Mouse (Mus musculus): Measurements from ENCODE around the gene Nexn. TPM values are rescaled to one million over a fixed set of nuclear protein-coding genes. Genes with fewer than 3 reads are reported as not detected.

The Nexn gene
- polyA plus RNA-seq, 1 experiment from 2014 or later, result 5.9 TPM

GRCm38 (mm10) chr3:152302991-152303390 lies 36.8 kb upstream of the Nexn start:
- Histone ChIP-seq H3K4me1 (ENCODE audit: control insufficient read depth, insufficient read depth, low read length) (no peaks in the 10 kb centered on the region), H3K4me2 (ENCODE audit: low read depth) (no peak overlapping the region), H3K9ac (ENCODE audit: low read length) (no peak overlapping the region), H3K27me3 (ENCODE audit: control insufficient read depth, insufficient read depth, low read length) (no peaks in the 10 kb centered on the region), H3K4me3 (ENCODE audit: low read depth, low read length) (no peak overlapping the region), H3K27ac (ENCODE audit: low read depth, low read length) (no peak overlapping the region), H3K9me3 (ENCODE audit: control insufficient read depth, low read length) (no peaks in the 10 kb centered on the region), H3K36me3 (ENCODE audit: control insufficient read depth, insufficient read depth, low read length) (no peaks in the 10 kb centered on the region)
- DNase-seq (ENCODE audit: low spot score) (no peak), ATAC-seq (ENCODE audit: insufficient read depth, low FRiP score, low TSS enrichment) (no peak)
- 81% methylated on average over 9 of the region's 9 CpGs for WGBS

GRCm38 (mm10) chr3:152300376-152301337 lies 34.5 kb upstream of the Nexn start:
- H3K9ac ChIP-seq (ENCODE audit: low read length), result no peak overlapping the region
- DNase-seq (ENCODE audit: low spot score) (no peak), ATAC-seq (ENCODE audit: insufficient read depth, low FRiP score, low TSS enrichment) (no peak)
- H3K4me1 ChIP-seq (ENCODE audit: control insufficient read depth, insufficient read depth, low read length), result no peaks in the 10 kb centered on the region
- no peaks in the 10 kb centered on the region for H3K27me3 ChIP-seq (ENCODE audit: control insufficient read depth, insufficient read depth, low read length)
- H3K27ac ChIP-seq (ENCODE audit: low read depth, low read length), result no peak overlapping the region
- H3K4me2 ChIP-seq (ENCODE audit: low read depth), result no peak overlapping the region
- no peaks in the 10 kb centered on the region for H3K36me3 ChIP-seq (ENCODE audit: control insufficient read depth, insufficient read depth, low read length)
- no peak overlapping the region for H3K4me3 ChIP-seq (ENCODE audit: low read depth, low read length)
- H3K9me3 ChIP-seq (ENCODE audit: control insufficient read depth, low read length), result no peaks in the 10 kb centered on the region
- WGBS, result 92% methylated on average over 14 of the region's 14 CpGs

GRCm38 (mm10) chr3:152295896-152296295 lies 29.7 kb upstream of the Nexn start:
- Histone ChIP-seq H3K9ac (ENCODE audit: low read length) (no peak overlapping the region), H3K4me1 (ENCODE audit: control insufficient read depth, insufficient read depth, low read length) (no peaks in the 10 kb centered on the region), H3K27ac (ENCODE audit: low read depth, low read length) (no peak overlapping the region), H3K27me3 (ENCODE audit: control insufficient read depth, insufficient read depth, low read length) (no peaks in the 10 kb centered on the region), H3K36me3 (ENCODE audit: control insufficient read depth, insufficient read depth, low read length) (no peaks in the 10 kb centered on the region; the same call in 1 of the 2 replicates), H3K4me2 (ENCODE audit: low read depth) (no peak overlapping the region), H3K9me3 (ENCODE audit: control insufficient read depth, low read length) (no peaks in the 10 kb centered on the region), H3K4me3 (ENCODE audit: low read depth, low read length) (no peak overlapping the region)
- 90% methylated on average over 5 of the region's 5 CpGs for WGBS
- ATAC-seq (ENCODE audit: insufficient read depth, low FRiP score, low TSS enrichment), result no peak
- DNase-seq (ENCODE audit: low spot score), result no peak

- DNase-seq (ENCODE audit: low spot score), result no peak
- WGBS, result 83% methylated on average over 3 of the region's 3 CpGs
- H3K4me2 ChIP-seq (ENCODE audit: low read depth), result no peak overlapping the region
- H3K36me3 ChIP-seq (ENCODE audit: control insufficient read depth, insufficient read depth, low read length), result no peaks in the 10 kb centered on the region; the same call in 1 of the 2 replicates
- H3K9me3 ChIP-seq (ENCODE audit: control insufficient read depth, low read length), result no peaks in the 10 kb centered on the region
- H3K9ac ChIP-seq (ENCODE audit: low read length), result no peak overlapping the region
- H3K4me1 ChIP-seq (ENCODE audit: control insufficient read depth, insufficient read depth, low read length), result no peaks in the 10 kb centered on the region
- ATAC-seq (ENCODE audit: insufficient read depth, low FRiP score, low TSS enrichment), result no peak
- no peaks in the 10 kb centered on the region for H3K27me3 ChIP-seq (ENCODE audit: control insufficient read depth, insufficient read depth, low read length)
- no peak overlapping the region for H3K4me3 ChIP-seq (ENCODE audit: low read depth, low read length)
- H3K27ac ChIP-seq (ENCODE audit: low read depth, low read length), result no peak overlapping the region
Measured at GRCm38 (mm10) chr3:152294400-152294799, 28.2 kb upstream of the Nexn start.

GRCm38 (mm10) chr3:152293530-152294181 lies 27.5 kb upstream of the Nexn start:
- Histone ChIP-seq H3K27me3 (ENCODE audit: control insufficient read depth, insufficient read depth, low read length) (no peaks in the 10 kb centered on the region), H3K36me3 (ENCODE audit: control insufficient read depth, insufficient read depth, low read length) (no peaks in the 10 kb centered on the region; the same call in 1 of the 2 replicates), H3K9ac (ENCODE audit: low read length) (no peak overlapping the region), H3K27ac (ENCODE audit: low read depth, low read length) (no peak overlapping the region), H3K4me3 (ENCODE audit: low read depth, low read length) (no peak overlapping the region), H3K4me2 (ENCODE audit: low read depth) (no peak overlapping the region), H3K4me1 (ENCODE audit: control insufficient read depth, insufficient read depth, low read length) (no peaks in the 10 kb centered on the region), H3K9me3 (ENCODE audit: control insufficient read depth, low read length) (no peaks in the 10 kb centered on the region)
- WGBS, result 91% methylated on average over 13 of the region's 13 CpGs
- no peak for ATAC-seq (ENCODE audit: insufficient read depth, low FRiP score, low TSS enrichment)
- DNase-seq (ENCODE audit: low spot score), result no peak

- no peak overlapping the region for H3K27ac ChIP-seq (ENCODE audit: low read depth, low read length)
- H3K9me3 ChIP-seq (ENCODE audit: control insufficient read depth, low read length), result no peaks in the 10 kb centered on the region
- no peaks in the 10 kb centered on the region for H3K4me1 ChIP-seq (ENCODE audit: control insufficient read depth, insufficient read depth, low read length)
- ATAC-seq (ENCODE audit: insufficient read depth, low FRiP score, low TSS enrichment) (no peak), DNase-seq (ENCODE audit: low spot score) (no peak)
- H3K4me2 ChIP-seq (ENCODE audit: low read depth), result no peak overlapping the region
- WGBS, result 83% methylated on average over 6 of the region's 6 CpGs
- no peak overlapping the region for H3K9ac ChIP-seq (ENCODE audit: low read length)
- no peak overlapping the region for H3K4me3 ChIP-seq (ENCODE audit: low read depth, low read length)
- H3K36me3 ChIP-seq (ENCODE audit: control insufficient read depth, insufficient read depth, low read length), result peaks cover 2% of the 10 kb centered on the region; the same call in 1 of the 2 replicates
- no peaks in the 10 kb centered on the region for H3K27me3 ChIP-seq (ENCODE audit: control insufficient read depth, insufficient read depth, low read length)
Measured at GRCm38 (mm10) chr3:152291895-152292294, 25.7 kb upstream of the Nexn start.

GRCm38 (mm10) chr3:152290175-152290798 lies 24.1 kb upstream of the Nexn start:
- Histone ChIP-seq H3K4me2 (ENCODE audit: low read depth) (no peak overlapping the region), H3K4me1 (ENCODE audit: control insufficient read depth, insufficient read depth, low read length) (no peaks in the 10 kb centered on the region), H3K9ac (ENCODE audit: low read length) (no peak overlapping the region), H3K36me3 (ENCODE audit: control insufficient read depth, insufficient read depth, low read length) (peaks cover 4% of the 10 kb centered on the region), H3K27ac (ENCODE audit: low read depth, low read length) (no peak overlapping the region), H3K27me3 (ENCODE audit: control insufficient read depth, insufficient read depth, low read length) (no peaks in the 10 kb centered on the region), H3K4me3 (ENCODE audit: low read depth, low read length) (no peak overlapping the region), H3K9me3 (ENCODE audit: control insufficient read depth, low read length) (no peaks in the 10 kb centered on the region)
- 86% methylated on average over 17 of the region's 17 CpGs for WGBS
- no peak for DNase-seq (ENCODE audit: low spot score)
- no peak for ATAC-seq (ENCODE audit: insufficient read depth, low FRiP score, low TSS enrichment)

- Histone ChIP-seq H3K9me3 (ENCODE audit: control insufficient read depth, low read length) (no peaks in the 10 kb centered on the region), H3K36me3 (ENCODE audit: control insufficient read depth, insufficient read depth, low read length) (peaks cover 4% of the 10 kb centered on the region), H3K4me3 (ENCODE audit: low read depth, low read length) (no peak overlapping the region), H3K4me2 (ENCODE audit: low read depth) (no peak overlapping the region), H3K9ac (ENCODE audit: low read length) (no peak overlapping the region), H3K4me1 (ENCODE audit: control insufficient read depth, insufficient read depth, low read length) (no peaks in the 10 kb centered on the region), H3K27ac (ENCODE audit: low read depth, low read length) (no peak overlapping the region), H3K27me3 (ENCODE audit: control insufficient read depth, insufficient read depth, low read length) (no peaks in the 10 kb centered on the region)
- ATAC-seq (ENCODE audit: insufficient read depth, low FRiP score, low TSS enrichment) (no peak), DNase-seq (ENCODE audit: low spot score) (no peak)
- WGBS, result 96% methylated on average over 4 of the region's 4 CpGs
Measured at GRCm38 (mm10) chr3:152288740-152289139, 22.6 kb upstream of the Nexn start.
